Mouse (Mus musculus) lung, embryonic 16.5 days (tissue): ENCODE measurements at regions not wholly inside any gene's neighbourhood (a gene's known extent, or its start where the extent isn't known, plus 50 kb on each side); places are given as distances from the start of the nearest gene placed in this dataset.
A peak's percentile ranks its signal among the peaks of the same experiment; 100 is the strongest.

Experiments used
- ATAC-seq: fragments of 200-750 bp; cut with Nextera tagmentation; 2 replicates; pipeline ENCODE4 v1.8.0; 2017; ENCODE audit warnings: low read depth, mild to moderate bottlenecking, moderate library complexity
- H3K27ac ChIP-seq: fragments of 300-500 bp; sonication (generic); 2 replicates; pipeline ENCODE4 v1.5.1; 2014; ENCODE audit warnings: mild to moderate bottlenecking, control low read depth, low read length
- H3K27me3 ChIP-seq: fragments of 300-500 bp; sonication (generic); 2 replicates; pipeline ENCODE4 v1.6.1; 2014; ENCODE audit warnings: low read depth, low read length, mixed read lengths; ENCODE audit not compliant: control insufficient read depth, insufficient read depth
- H3K36me3 ChIP-seq: fragments of 300-500 bp; sonication (generic); 2 replicates; pipeline ENCODE4 v1.6.1; 2014; ENCODE audit warnings: low read length; ENCODE audit not compliant: control insufficient read depth, insufficient read depth
- H3K4me1 ChIP-seq: fragments of 300-500 bp; sonication (generic); replicated peaks from 2 replicates; pipeline ENCODE4 v1.6.1; 2014; ENCODE audit warnings: low read length, mixed read lengths; ENCODE audit not compliant: control insufficient read depth, insufficient read depth
- H3K4me2 ChIP-seq: fragments of 300-500 bp; sonication (generic); 2 replicates; pipeline ENCODE4 v1.6.1; 2014; ENCODE audit warnings: low read depth, low read length, control low read depth
- H3K4me3 ChIP-seq: fragments of 300-500 bp; sonication (generic); 2 replicates; pipeline ENCODE4 v1.5.1; 2014; ENCODE audit warnings: mild to moderate bottlenecking, low read length, control low read depth
- H3K9ac ChIP-seq: fragments of 300-500 bp; sonication (generic); 2 replicates; pipeline ENCODE4 v1.6.1; 2014; ENCODE audit warnings: low read length, control low read depth
- H3K9me3 ChIP-seq: fragments of 300-500 bp; sonication (generic); 2 replicates; pipeline ENCODE4 v1.6.1; 2016; ENCODE audit warnings: low read length; ENCODE audit not compliant: control insufficient read depth
- WGBS: fragments of 180-500 bp; shearing (Covaris S2); extraction: QIAGEN DNeasy Blood & Tissue Kit; methylation state at CpG from one replicate; pipeline ENCODE4 v1.1.7; 2014; 5-methylcytosine and 5-hydroxymethylcytosine counted together

- H3K27ac ChIP-seq = no peak overlapping the region
- 67% methylated on average over 7 of the region's 7 CpGs for WGBS
- no peak overlapping the region for H3K4me3 ChIP-seq
- H3K4me2 ChIP-seq = no peak overlapping the region
- no peaks in the 10 kb centered on the region for H3K27me3 ChIP-seq
- no peaks in the 10 kb centered on the region for H3K36me3 ChIP-seq
- H3K9me3 ChIP-seq = no peaks in the 10 kb centered on the region
- no peak overlapping the region for H3K9ac ChIP-seq
- no peak for ATAC-seq
- H3K4me1 ChIP-seq = no peaks in the 10 kb centered on the region
Measured at GRCm38 (mm10) chr9:31577066-31577465, 112.8 kb upstream of the Tmem45b start.

GRCm38 (mm10) chr9:31567029-31567428, 102.8 kb upstream of the Tmem45b start:
- no peak for ATAC-seq
- Histone ChIP-seq H3K36me3 (no peaks in the 10 kb centered on the region), H3K4me3 (no peak overlapping the region), H3K9ac (no peak overlapping the region), H3K9me3 (no peaks in the 10 kb centered on the region), H3K27me3 (no peaks in the 10 kb centered on the region), H3K27ac (no peak overlapping the region), H3K4me2 (no peak overlapping the region), H3K4me1 (peaks cover 2% of the 10 kb centered on the region; the same call in 1 of the 2 replicates)
- WGBS = 63% methylated on average over 10 of the region's 10 CpGs

GRCm38 (mm10) chr9:31566257-31567007, 102.2 kb upstream of the Tmem45b start:
- Histone ChIP-seq H3K4me2 (peak overlapping the region; percentile 27; the same call in 1 of the 2 replicates), H3K9ac (no peak overlapping the region), H3K4me3 (no peak overlapping the region), H3K27ac (no peak overlapping the region), H3K36me3 (no peaks in the 10 kb centered on the region), H3K27me3 (no peaks in the 10 kb centered on the region), H3K9me3 (no peaks in the 10 kb centered on the region), H3K4me1 (peaks cover 2% of the 10 kb centered on the region; the same call in 1 of the 2 replicates)
- ATAC-seq = no peak
- 51% methylated on average over 31 of the region's 31 CpGs for WGBS

GRCm38 (mm10) chr9:31564996-31565773, 100.9 kb upstream of the Tmem45b start:
- no peak for ATAC-seq
- no peaks in the 10 kb centered on the region for H3K36me3 ChIP-seq
- WGBS = 57% methylated on average over 12 of the region's 12 CpGs

GRCm38 (mm10) chr9:31563541-31563940, 99.3 kb upstream of the Tmem45b start:
- Histone ChIP-seq H3K4me3 (no peak overlapping the region), H3K9me3 (no peaks in the 10 kb centered on the region), H3K9ac (no peak overlapping the region), H3K4me2 (no peak overlapping the region), H3K36me3 (no peaks in the 10 kb centered on the region), H3K27me3 (no peaks in the 10 kb centered on the region), H3K4me1 (peaks cover 2% of the 10 kb centered on the region; the same call in 1 of the 2 replicates), H3K27ac (no peak overlapping the region)
- ATAC-seq = no peak
- 86% methylated on average over 8 of the region's 8 CpGs for WGBS

More at GRCm38 (mm10) chr9:31564996-31565773, 100.9 kb upstream of the Tmem45b start:
- Histone ChIP-seq H3K4me1 (peaks cover 2% of the 10 kb centered on the region; the same call in 1 of the 2 replicates), H3K9ac (no peak overlapping the region), H3K27ac (no peak overlapping the region), H3K4me2 (no peak overlapping the region), H3K9me3 (no peaks in the 10 kb centered on the region), H3K4me3 (no peak overlapping the region), H3K27me3 (no peaks in the 10 kb centered on the region)

GRCm38 (mm10) chr9:31560226-31560556, 95.9 kb upstream of the Tmem45b start:
- Histone ChIP-seq H3K4me2 (no peak overlapping the region), H3K9ac (no peak overlapping the region), H3K4me3 (no peak overlapping the region), H3K9me3 (no peaks in the 10 kb centered on the region), H3K36me3 (no peaks in the 10 kb centered on the region), H3K27me3 (no peaks in the 10 kb centered on the region), H3K27ac (no peak overlapping the region), H3K4me1 (no peaks in the 10 kb centered on the region)
- whole genome bisulfite sequencing = 86% methylated on average over 3 of the region's 3 CpGs
- no peak for ATAC-seq

- WGBS = 31% methylated on average over 18 of the region's 18 CpGs
- peak overlapping the region; percentile 29 for H3K4me3 ChIP-seq
- no peaks in the 10 kb centered on the region for H3K27me3 ChIP-seq
- H3K4me1 ChIP-seq = no peaks in the 10 kb centered on the region
- H3K9me3 ChIP-seq = no peaks in the 10 kb centered on the region
- H3K4me2 ChIP-seq = peak overlapping the region; percentile 57
- 0 out of 2 replicates have a peak overlapping the region, but pooled peaks have one; percentile 42 for H3K9ac ChIP-seq
- peak; percentile 60 for ATAC-seq
- H3K27ac ChIP-seq = no peak overlapping the region
- H3K36me3 ChIP-seq = no peaks in the 10 kb centered on the region
Measured at GRCm38 (mm10) chr9:31559506-31560225, 95.4 kb upstream of the Tmem45b start.

GRCm38 (mm10) chr9:31543691-31544052, 79.4 kb upstream of the Tmem45b start:
- peak; percentile 7; the same call in 1 of the 2 replicates for ATAC-seq
- no peaks in the 10 kb centered on the region for H3K27me3 ChIP-seq
- no peaks in the 10 kb centered on the region for H3K36me3 ChIP-seq
- H3K4me1 ChIP-seq = no peaks in the 10 kb centered on the region
- no peaks in the 10 kb centered on the region for H3K9me3 ChIP-seq
- H3K4me3 ChIP-seq = no peak overlapping the region
- no peak overlapping the region for H3K4me2 ChIP-seq
- H3K27ac ChIP-seq = no peak overlapping the region
- no peak overlapping the region for H3K9ac ChIP-seq
- 62% methylated on average over 6 of the region's 6 CpGs for WGBS
